Mouse (Mus musculus) embryonic facial prominence, embryonic 14.5 days (tissue): Measurements from ENCODE around the gene Dhx32. TPM values are rescaled to one million over a fixed set of nuclear protein-coding genes. Genes with fewer than 3 reads are reported as not detected.
"Not testable (repeated sequence)": the region's sequence is repeated elsewhere in the genome, so short reads cannot be mapped to it uniquely, and the experiment has no call there.

Experiments
- ATAC-seq: fragments of 200-750 bp; cut with Nextera tagmentation; 2 replicates; pipeline ENCODE4 v1.8.0; 2017; ENCODE audit warnings: low read depth, moderate number of reproducible peaks, moderate TSS enrichment
- DNase-seq: peaks from one replicate; pipeline ENCODE4 v3.0.0-alpha.2; 2015; ENCODE audit warnings: low spot score
- H3K27ac ChIP-seq: fragments of 300-500 bp; sonication (generic); replicated peaks from 2 replicates; pipeline ENCODE4 v1.5.1; 2014; ENCODE audit warnings: low read depth, mild to moderate bottlenecking, low read length, moderate library complexity
- H3K27me3 ChIP-seq: fragments of 300-500 bp; sonication (generic); replicated peaks from 2 replicates; pipeline ENCODE4 v1.6.1; 2014; ENCODE audit warnings: low read length; ENCODE audit not compliant: control insufficient read depth, insufficient read depth
- H3K36me3 ChIP-seq: fragments of 300-500 bp; sonication (generic); 2 replicates; pipeline ENCODE4 v1.6.1; 2014; ENCODE audit warnings: low read length, mixed read lengths; ENCODE audit not compliant: control insufficient read depth, insufficient read depth
- H3K4me1 ChIP-seq: fragments of 300-500 bp; sonication (generic); 2 replicates; pipeline ENCODE4 v1.6.1; 2014; ENCODE audit warnings: antibody characterized with exemption, low read length; ENCODE audit not compliant: control insufficient read depth, insufficient read depth
- H3K4me2 ChIP-seq: fragments of 300-500 bp; sonication (generic); 2 replicates; pipeline ENCODE4 v1.6.1; 2014; ENCODE audit warnings: low read depth, mild to moderate bottlenecking, low read length, moderate library complexity, mixed read lengths
- H3K4me3 ChIP-seq: fragments of 300-500 bp; sonication (generic); 2 replicates; pipeline ENCODE4 v1.5.1; 2014; ENCODE audit warnings: low read depth, mild to moderate bottlenecking, low read length
- H3K9ac ChIP-seq: fragments of 300-500 bp; sonication (generic); 2 replicates; pipeline ENCODE4 v1.6.1; 2014; ENCODE audit warnings: low read depth, mild to moderate bottlenecking, low read length, moderate library complexity, mixed read lengths
- H3K9me3 ChIP-seq: fragments of 300-500 bp; sonication (generic); 2 replicates; pipeline ENCODE4 v1.6.1; 2016; ENCODE audit warnings: low read length; ENCODE audit not compliant: control insufficient read depth
- WGBS: fragments of 180-500 bp; shearing (Covaris S2); extraction: QIAGEN DNeasy Blood & Tissue Kit; methylation state at CpG from one replicate; pipeline ENCODE4 v1.1.7; 2014; 5-methylcytosine and 5-hydroxymethylcytosine counted together
- polyA plus RNA-seq: library from polyadenylated mRNA; unstranded; fragments of >200 nt; fragmentation: Nextera tagmentation; extraction: Ambion mirVana; gene quantifications from 2 replicates; pipeline ENCODE4 v1.2.1, GENCODE M21; 2014

Gene Dhx32
- polyA plus RNA-seq, 1 experiment from 2014 or later: 32.2 TPM

DNA sequence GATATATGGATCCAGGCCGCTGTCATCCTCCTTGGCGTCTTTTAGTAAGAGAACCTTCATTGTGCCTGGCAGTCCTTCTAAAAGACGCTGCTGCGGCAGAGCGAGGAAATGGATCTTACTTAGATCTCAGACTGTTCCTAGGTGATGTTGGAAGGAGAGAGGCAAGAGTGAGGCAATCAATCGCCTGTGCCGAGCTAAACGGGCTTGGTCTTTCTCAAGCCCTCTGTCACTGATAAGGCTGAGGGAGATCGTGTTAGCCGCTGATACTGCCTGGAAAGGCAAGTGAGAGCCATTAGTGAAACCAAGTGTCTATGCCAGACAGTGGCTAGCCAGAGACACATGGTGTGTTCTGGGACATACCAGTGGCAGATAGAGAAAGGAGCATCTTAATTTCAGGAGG, 80.2 kb downstream of the Dhx32 start:
- DNase-seq (no peak), ATAC-seq (no peak)
- H3K9ac ChIP-seq: no peak overlapping the region
- H3K27ac ChIP-seq: no peak overlapping the region
- H3K4me3 ChIP-seq: no peak overlapping the region
- no peak overlapping the region for H3K4me2 ChIP-seq
- 94% methylated on average over 10 of the region's 10 CpGs for WGBS
- no peaks in the 10 kb centered on the region for H3K4me1 ChIP-seq
- H3K9me3 ChIP-seq: no peaks in the 10 kb centered on the region
- no peaks in the 10 kb centered on the region for H3K27me3 ChIP-seq
- H3K36me3 ChIP-seq: 0 out of 2 replicates have a peak, but pooled peaks cover 7% of the 10 kb centered on the region

DNA sequence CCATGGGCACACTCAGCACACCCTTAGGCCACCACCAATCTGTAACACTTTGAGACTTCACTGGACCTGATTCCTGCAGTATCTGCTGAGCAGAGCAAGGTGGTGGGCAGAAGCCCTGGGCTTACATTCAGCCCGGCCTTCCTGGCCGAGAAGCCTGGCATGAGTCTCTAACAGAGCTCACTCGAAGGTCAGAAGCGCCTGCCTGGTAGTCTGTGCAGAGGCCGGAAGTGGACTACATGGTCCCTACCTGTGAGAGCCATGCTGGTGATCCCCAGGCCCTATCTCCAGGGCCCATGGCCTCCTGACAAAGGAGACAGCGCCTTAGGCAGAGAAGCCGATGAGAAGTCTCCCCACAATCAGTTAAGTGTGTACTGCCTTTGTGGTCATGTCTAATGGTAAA, 81.2 kb downstream of the Dhx32 start:
- Histone ChIP-seq H3K4me3 (no peak overlapping the region), H3K4me2 (no peak overlapping the region), H3K27ac (no peak overlapping the region), H3K9ac (no peak overlapping the region), H3K9me3 (no peaks in the 10 kb centered on the region), H3K36me3 (0 out of 2 replicates have a peak, but pooled peaks cover 12% of the 10 kb centered on the region), H3K4me1 (no peaks in the 10 kb centered on the region), H3K27me3 (no peaks in the 10 kb centered on the region)
- DNase-seq (no peak), ATAC-seq (no peak)
- 98% methylated on average over 7 of the region's 7 CpGs for WGBS

DNA sequence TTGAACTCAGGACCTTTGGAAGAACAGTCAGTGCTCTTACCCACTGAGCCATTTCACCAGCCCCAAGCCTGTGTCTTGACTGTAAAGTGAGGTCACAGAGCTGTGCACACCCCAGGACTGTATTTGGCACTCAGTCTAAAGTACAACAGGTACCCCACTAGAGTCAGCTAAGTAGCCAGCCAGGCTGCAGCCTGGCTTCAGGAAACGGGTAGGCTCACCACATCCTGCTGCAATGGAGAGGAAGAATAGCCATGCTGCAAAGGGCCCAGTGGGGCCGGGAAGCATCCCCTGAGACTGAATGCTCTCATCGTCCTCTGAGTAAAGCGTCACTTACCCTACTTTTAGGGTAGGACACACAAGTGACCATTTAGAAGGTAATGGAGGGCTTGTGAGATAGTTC, 82.6 kb downstream of the Dhx32 start:
- no peaks in the 10 kb centered on the region for H3K4me1 ChIP-seq
- H3K36me3 ChIP-seq: 0 out of 2 replicates have a peak, but pooled peaks cover 18% of the 10 kb centered on the region
- no peaks in the 10 kb centered on the region for H3K9me3 ChIP-seq
- H3K27ac ChIP-seq: no peak overlapping the region
- 84% methylated on average over 4 of the region's 4 CpGs for WGBS
- no peak overlapping the region for H3K9ac ChIP-seq
- DNase-seq: no peak
- no peak overlapping the region for H3K4me2 ChIP-seq
- no peak for ATAC-seq
- no peaks in the 10 kb centered on the region for H3K27me3 ChIP-seq
- H3K4me3 ChIP-seq: no peak overlapping the region

DNA sequence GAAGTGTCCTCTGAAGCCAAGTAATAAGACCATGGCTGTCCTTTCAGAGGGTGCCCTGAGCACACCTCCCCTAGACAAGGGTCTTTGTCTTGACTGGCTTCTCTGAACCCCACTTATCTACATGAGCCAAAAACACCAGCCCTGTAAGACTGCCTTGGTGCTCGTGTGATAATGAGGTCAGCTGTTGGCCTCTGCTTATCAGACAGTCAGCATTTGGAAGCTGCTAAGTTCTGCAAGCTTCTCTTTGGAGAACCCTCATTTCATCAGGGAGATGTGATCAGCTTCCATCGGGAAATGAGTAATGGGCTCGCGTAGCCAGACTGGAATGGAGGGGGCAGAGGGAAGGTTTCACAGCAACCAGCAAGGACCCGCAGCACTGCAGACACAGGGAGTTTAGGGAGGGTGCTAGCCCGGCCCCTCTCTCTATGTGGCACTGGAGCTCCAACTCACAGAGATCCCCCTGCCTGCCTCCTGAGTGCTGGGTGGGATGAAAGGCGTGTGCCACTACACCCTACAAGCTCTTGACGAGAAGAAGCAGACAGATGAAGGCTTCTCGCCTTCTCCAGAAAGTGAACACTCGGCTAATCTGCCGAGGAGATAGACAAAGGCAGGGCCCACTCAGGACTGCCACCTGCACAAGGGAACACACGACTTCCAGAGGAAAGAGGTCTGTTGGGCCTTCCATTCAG, 84.4 kb downstream of the Dhx32 start:
- DNase-seq (no peak), ATAC-seq (no peak)
- H3K4me2 ChIP-seq: no peak overlapping the region
- 87% methylated on average over 12 of the region's 12 CpGs for WGBS
- no peaks in the 10 kb centered on the region for H3K27me3 ChIP-seq
- H3K4me3 ChIP-seq: no peak overlapping the region
- H3K4me1 ChIP-seq: no peaks in the 10 kb centered on the region
- no peaks in the 10 kb centered on the region for H3K9me3 ChIP-seq
- 0 out of 2 replicates have a peak, but pooled peaks cover 18% of the 10 kb centered on the region for H3K36me3 ChIP-seq
- no peak overlapping the region for H3K27ac ChIP-seq
- H3K9ac ChIP-seq: no peak overlapping the region

DNA sequence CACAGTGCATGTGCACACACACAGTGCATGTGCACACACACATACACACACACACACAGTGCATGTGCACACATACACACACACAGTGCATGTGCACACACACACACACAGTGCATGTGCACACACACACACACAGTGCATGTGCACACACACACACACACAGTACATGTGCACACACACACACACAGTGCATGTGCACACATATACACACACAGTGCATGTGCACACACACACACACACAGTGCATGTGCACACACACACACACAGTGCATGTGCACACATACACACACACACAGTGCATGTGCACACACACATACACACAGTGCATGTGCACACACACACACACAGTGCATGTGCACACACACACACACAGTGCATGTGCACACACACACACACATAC, 96.9 kb downstream of the Dhx32 start:
- not testable (repeated sequence) for ATAC-seq, H3K4me3 ChIP-seq, H3K27ac ChIP-seq, DNase-seq, H3K4me2 ChIP-seq, H3K9ac ChIP-seq, H3K27me3 ChIP-seq, H3K4me1 ChIP-seq
- Histone ChIP-seq H3K36me3 (peaks cover 41% of the 10 kb centered on the region), H3K9me3 (peaks cover 23% of the 10 kb centered on the region)

DNA sequence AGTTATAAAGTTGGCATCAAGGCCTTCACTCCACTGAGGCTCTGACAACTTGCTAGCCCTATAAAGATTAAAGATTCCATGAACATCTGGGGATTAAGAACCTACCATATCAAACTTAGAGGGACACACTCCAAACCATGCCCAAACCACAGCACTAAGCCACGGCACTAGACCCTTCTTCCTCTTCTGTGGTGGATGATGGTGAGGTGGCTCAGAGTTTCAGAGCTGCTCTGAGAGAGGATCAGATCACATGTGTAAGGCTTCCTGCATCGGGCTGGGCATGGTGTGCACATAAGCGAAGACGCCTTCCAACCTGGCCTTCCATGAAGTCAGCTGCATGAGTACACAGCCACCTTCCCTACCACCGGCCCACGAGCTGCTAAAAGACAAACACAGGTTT, 97.8 kb downstream of the Dhx32 start:
- Histone ChIP-seq H3K4me1 (no peaks in the 10 kb centered on the region), H3K27ac (no peak overlapping the region), H3K4me2 (no peak overlapping the region), H3K4me3 (no peak overlapping the region), H3K27me3 (no peaks in the 10 kb centered on the region), H3K36me3 (peaks cover 32% of the 10 kb centered on the region), H3K9me3 (peaks cover 22% of the 10 kb centered on the region), H3K9ac (no peak overlapping the region)
- WGBS: 94% methylated on average over 6 of the region's 6 CpGs
- DNase-seq (no peak), ATAC-seq (no peak)

DNA sequence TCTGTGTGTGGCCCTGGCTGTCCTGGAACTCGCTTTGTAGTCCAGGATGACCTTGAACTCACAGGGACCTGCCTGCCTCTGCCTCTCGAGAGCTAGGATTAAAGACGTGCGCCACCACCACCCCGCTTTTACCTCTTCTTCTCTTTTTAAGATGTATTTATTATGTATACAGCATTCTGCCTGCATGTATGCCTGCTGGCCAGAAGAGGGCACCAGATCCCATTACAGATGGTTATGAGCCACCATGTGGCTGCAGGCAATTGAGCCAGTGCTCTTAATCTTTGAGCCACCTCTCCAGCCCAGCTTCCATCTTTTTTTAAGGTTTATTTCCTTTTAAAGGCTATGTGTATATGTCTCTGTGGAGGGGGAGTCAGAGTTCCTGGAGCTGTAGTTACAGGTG, 98.4 kb downstream of the Dhx32 start:
- Histone ChIP-seq H3K4me2 (no peak overlapping the region), H3K9ac (no peak overlapping the region), H3K27me3 (no peaks in the 10 kb centered on the region), H3K4me3 (no peak overlapping the region), H3K4me1 (no peaks in the 10 kb centered on the region), H3K9me3 (peaks cover 16% of the 10 kb centered on the region), H3K27ac (no peak overlapping the region), H3K36me3 (peaks cover 26% of the 10 kb centered on the region)
- ATAC-seq: no peak
- WGBS: 90% methylated on average over 5 of the region's 5 CpGs
- DNase-seq: no peak

DNA sequence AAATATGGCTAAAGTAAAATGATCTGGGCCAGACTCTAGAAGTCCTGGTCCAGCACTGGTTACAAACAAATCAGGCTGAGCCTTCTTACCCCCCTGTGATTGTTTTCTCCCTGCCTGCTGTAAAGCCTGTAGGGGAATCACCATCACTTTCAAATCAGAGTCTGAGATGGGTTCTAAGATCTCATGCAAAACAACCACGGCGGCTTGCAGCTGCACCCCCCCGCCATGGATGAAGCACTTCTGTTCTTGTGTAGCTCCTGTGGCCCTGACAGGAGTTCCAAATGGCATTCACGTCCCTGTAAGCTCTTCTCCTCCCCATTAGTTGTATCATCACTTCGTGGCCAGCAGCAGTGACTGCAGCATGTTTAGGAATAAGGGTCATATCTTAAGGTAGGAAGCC, 98.9 kb downstream of the Dhx32 start:
- no peaks in the 10 kb centered on the region for H3K27me3 ChIP-seq
- ATAC-seq (no peak), DNase-seq (no peak)
- H3K9ac ChIP-seq: no peak overlapping the region
- peaks cover 12% of the 10 kb centered on the region for H3K9me3 ChIP-seq
- peaks cover 21% of the 10 kb centered on the region for H3K36me3 ChIP-seq
- no peaks in the 10 kb centered on the region for H3K4me1 ChIP-seq
- no peak overlapping the region for H3K4me3 ChIP-seq
- 80% methylated on average over 5 of the region's 5 CpGs for WGBS
- H3K27ac ChIP-seq: no peak overlapping the region
- H3K4me2 ChIP-seq: no peak overlapping the region

DNA sequence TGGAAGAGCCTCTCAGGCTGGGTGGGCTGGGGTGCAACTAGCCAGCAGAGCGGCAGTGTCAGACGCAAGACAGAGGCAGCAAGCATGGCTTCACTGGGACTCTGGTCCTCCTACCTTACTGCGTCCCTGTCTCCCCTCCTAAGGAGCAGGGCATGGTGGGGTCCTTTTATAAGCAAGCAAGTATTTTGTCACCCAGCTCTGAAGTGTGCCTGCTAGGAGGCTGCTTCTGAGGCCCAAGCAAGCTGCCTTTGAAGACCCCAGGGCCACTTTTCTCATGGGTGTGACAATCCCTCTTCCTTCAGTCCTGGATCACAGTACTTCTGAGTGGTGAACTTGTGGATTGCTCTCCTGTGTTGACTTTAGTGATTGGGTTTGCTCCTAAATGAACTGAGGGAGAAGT, 102.6 kb downstream of the Dhx32 start, which contains the start of gene Mmp21:
Gene Mmp21 (minus strand): TSS at position 101 of the 400 bp plus-strand sequence.
- 88% methylated on average over 3 of the region's 3 CpGs for WGBS
- H3K27me3 ChIP-seq: no peaks in the 10 kb centered on the region
- ATAC-seq (no peak), DNase-seq (no peak)
- H3K9ac ChIP-seq: no peak within 1 kb of the TSS
- no peak within 1 kb of the TSS for H3K4me2 ChIP-seq
- H3K27ac ChIP-seq: no peak within 1 kb of the TSS
- H3K4me3 ChIP-seq: no peak within 1 kb of the TSS
- H3K4me1 ChIP-seq: no peaks in the 10 kb centered on the region
- no peaks in the 10 kb centered on the region for H3K9me3 ChIP-seq
- H3K36me3 ChIP-seq: peaks cover 5% of the 10 kb centered on the region; the same call in 1 of the 2 replicates
